Mouse (Mus musculus): ENCODE data around the gene Sh3pxd2b.
A peak's percentile ranks its signal among the peaks of the same experiment; 100 is the strongest.

The Sh3pxd2b gene

GRCm38 (mm10) chr11:32347607-32348432 is at the start of gene Sh3pxd2b:
Sh3pxd2b (plus strand) TSS chr11:32347820.
- DNase-seq (ENCODE audit: inconsistent age in 2 of 2, low spot score in 1 of 2), result peak; percentile 70 to 84

GRCm38 (mm10) chr11:32297866-32298531 is 49.6 kb upstream of the Sh3pxd2b start:
- no peak for DNase-seq (ENCODE audit: inconsistent age in 2 of 2, low spot score in 1 of 2)

GRCm38 (mm10) chr11:32298532-32298918 is 49.1 kb upstream of the Sh3pxd2b start:
- no peak for DNase-seq (ENCODE audit: inconsistent age in 2 of 2, low spot score in 1 of 2)

GRCm38 (mm10) chr11:32299865-32300264 is 47.8 kb upstream of the Sh3pxd2b start, which contains the start of gene Hbq1a:
Hbq1a (plus strand) TSS chr11:32300069.
- peak; percentile 48 to 78 for DNase-seq (ENCODE audit: inconsistent age in 2 of 2, low spot score in 1 of 2)

GRCm38 (mm10) chr11:32300279-32301267 is 47.0 kb upstream of the Sh3pxd2b start:
- no peak for DNase-seq (ENCODE audit: inconsistent age in 2 of 2, low spot score in 1 of 2)

- DNase-seq (ENCODE audit: inconsistent age in 2 of 2, low spot score in 1 of 2), result no peak
These were observed 46.1 kb upstream of the Sh3pxd2b start for GRCm38 (mm10) chr11:32301506-32301905.

- DNase-seq (ENCODE audit: inconsistent age in 2 of 2, low spot score in 1 of 2), result no peak
These were observed 44.7 kb upstream of the Sh3pxd2b start for GRCm38 (mm10) chr11:32302824-32303419.

- no peak for DNase-seq (ENCODE audit: inconsistent age in 2 of 2, low spot score in 1 of 2)
These were observed 44.2 kb upstream of the Sh3pxd2b start for GRCm38 (mm10) chr11:32303455-32303854.

- DNase-seq (ENCODE audit: inconsistent age in 2 of 2, low spot score in 1 of 2), result no peak
These were observed 40.6 kb upstream of the Sh3pxd2b start for GRCm38 (mm10) chr11:32307006-32307405.

GRCm38 (mm10) chr11:32309446-32309845 is 38.2 kb upstream of the Sh3pxd2b start:
- no peak for DNase-seq (ENCODE audit: inconsistent age in 2 of 2, low spot score in 1 of 2)

GRCm38 (mm10) chr11:32309928-32310327 is 37.7 kb upstream of the Sh3pxd2b start:
- DNase-seq (ENCODE audit: inconsistent age in 2 of 2, low spot score in 1 of 2), result no peak

GRCm38 (mm10) chr11:32316009-32316408 is 31.6 kb upstream of the Sh3pxd2b start:
- no peak for DNase-seq (ENCODE audit: inconsistent age in 2 of 2, low spot score in 1 of 2)

GRCm38 (mm10) chr11:32320507-32321195 is 27.0 kb upstream of the Sh3pxd2b start:
- no peak for DNase-seq (ENCODE audit: inconsistent age in 2 of 2, low spot score in 1 of 2)

- DNase-seq (ENCODE audit: inconsistent age in 2 of 2, low spot score in 1 of 2), result peak; percentile 60 to 79
These were observed 26.4 kb upstream of the Sh3pxd2b start for GRCm38 (mm10) chr11:32321196-32321565.

GRCm38 (mm10) chr11:32324609-32325008 is 23.0 kb upstream of the Sh3pxd2b start:
- peak; percentile 82 to 95 for DNase-seq (ENCODE audit: inconsistent age in 2 of 2, low spot score in 1 of 2)

- peak in 1 of 2 experiments; percentile 57 for DNase-seq (ENCODE audit: inconsistent age in 2 of 2, low spot score in 1 of 2)
These were observed 16.5 kb upstream of the Sh3pxd2b start for GRCm38 (mm10) chr11:32331075-32331474.

- DNase-seq (ENCODE audit: inconsistent age in 2 of 2, low spot score in 1 of 2), result no peak
These were observed 15.8 kb upstream of the Sh3pxd2b start for GRCm38 (mm10) chr11:32331861-32332260.

- DNase-seq (ENCODE audit: inconsistent age in 2 of 2, low spot score in 1 of 2), result no peak
These were observed 14.4 kb upstream of the Sh3pxd2b start for GRCm38 (mm10) chr11:32333235-32333634.

- no peak for DNase-seq (ENCODE audit: inconsistent age in 2 of 2, low spot score in 1 of 2)
These were observed 11.1 kb upstream of the Sh3pxd2b start for GRCm38 (mm10) chr11:32336435-32336907.

GRCm38 (mm10) chr11:32339131-32339531 is 8.5 kb upstream of the Sh3pxd2b start:
- peak; percentile 42 to 65 for DNase-seq (ENCODE audit: inconsistent age in 2 of 2, low spot score in 1 of 2)

Measured in adrenal gland, adult (tissue).